Mouse (Mus musculus) MEL (cell line): Measurements from ENCODE around the gene Trim32. TPM values are rescaled to one million over a fixed set of nuclear protein-coding genes. Genes with fewer than 3 reads are reported as not detected.
A peak's percentile ranks its signal among the peaks of the same experiment; 100 is the strongest.

Experiments
- DNase-seq: peaks from one replicate; pipeline ENCODE4 v3.0.0; 2011; ENCODE audit warnings: low read depth, low spot score
- H3K27ac ChIP-seq: 2 replicates; pipeline ENCODE4 v1.5.1; 2012; ENCODE audit warnings: low read depth, mild to moderate bottlenecking, control low read depth, low read length, moderate library complexity; ENCODE audit not compliant: control insufficient read depth
- H3K27me3 ChIP-seq, 2 experiments: fragments of 150-350 bp in 1 of 2; sonication (generic) in 1 of 2; 2 replicates each; pipeline ENCODE4 v1.6.1; 2012; ENCODE audit warnings: low read length in 2 of 2, mild to moderate bottlenecking in 2 of 2, improper control_type of control experiment in 1 of 2, moderate library complexity in 1 of 2; ENCODE audit not compliant: insufficient read depth in 2 of 2, control insufficient read depth in 1 of 2
- H3K36me3 ChIP-seq, 2 experiments: 2 replicates each; pipeline ENCODE4 v1.6.1; 2012 to 2014; ENCODE audit warnings: low read length in 2 of 2, improper control_type of control experiment in 1 of 2, inconsistent platforms in 1 of 2, mild to moderate bottlenecking in 1 of 2; ENCODE audit not compliant: insufficient read depth in 2 of 2, control insufficient read depth in 1 of 2
- H3K4me1 ChIP-seq, 2 experiments: fragments of 150-350 bp in 1 of 2; sonication (generic) in 1 of 2; 2 replicates each; pipeline ENCODE4 v1.6.1; 2012; ENCODE audit warnings: low read length in 2 of 2, improper control_type of control experiment in 1 of 2, mild to moderate bottlenecking in 1 of 2; ENCODE audit not compliant: insufficient read depth in 2 of 2, control insufficient read depth in 1 of 2
- H3K4me3 ChIP-seq, 2 experiments: fragments of 150-350 bp in 1 of 2; sonication (generic) in 1 of 2; 2 replicates each; pipeline ENCODE4 v1.5.1; 2012; ENCODE audit warnings: low read depth in 2 of 2, low read length in 2 of 2, mild to moderate bottlenecking in 2 of 2, moderate library complexity in 2 of 2, control low read depth in 1 of 2, improper control_type of control experiment in 1 of 2; ENCODE audit not compliant: control insufficient read depth in 1 of 2, insufficient read depth in 1 of 2
- H3K79me2 ChIP-seq: 2 replicates; pipeline ENCODE4 v1.6.1; 2012; ENCODE audit warnings: mild to moderate bottlenecking, low read length, moderate library complexity; ENCODE audit not compliant: control insufficient read depth, poor library complexity, insufficient read depth
- H3K9ac ChIP-seq: 2 replicates; pipeline ENCODE4 v1.6.1; 2012; ENCODE audit warnings: low read depth, mild to moderate bottlenecking, control low read depth, low read length, moderate library complexity; ENCODE audit not compliant: control insufficient read depth, poor library complexity, severe bottlenecking
- H3K9me3 ChIP-seq: fragments of 150-350 bp; sonication (generic); replicated peaks from 2 replicates; pipeline ENCODE4 v1.6.1; 2012; ENCODE audit warnings: mild to moderate bottlenecking, low read length, improper control_type of control experiment, moderate library complexity; ENCODE audit not compliant: insufficient read depth
- EP300 ChIP-seq, 2 experiments: IDR thresholded peaks; 2 replicates each; pipeline ENCODE4 v1.6.1; 2011; ENCODE audit warnings: improper control_type of control experiment in 2 of 2, low read length in 2 of 2, low read depth in 1 of 2, mild to moderate bottlenecking in 1 of 2
- ETS1 ChIP-seq: IDR thresholded peaks from 2 replicates; pipeline ENCODE4 v1.6.1; 2012; ENCODE audit warnings: low read depth, mild to moderate bottlenecking, inconsistent platforms, low read length, improper control_type of control experiment, moderate library complexity
- GATA1 ChIP-seq: IDR thresholded peaks from 2 replicates; pipeline ENCODE4 v1.6.1; 2011; ENCODE audit warnings: low read depth, low read length, improper control_type of control experiment
- JUND ChIP-seq: IDR thresholded peaks from 2 replicates; pipeline ENCODE4 v1.6.1; 2011; ENCODE audit warnings: low read depth, mild to moderate bottlenecking, improper control_type of control experiment, low read length
- POLR2AphosphoS2 ChIP-seq: IDR thresholded peaks from 2 replicates; pipeline ENCODE4 v1.6.1; 2011; ENCODE audit warnings: low read length, improper control_type of control experiment
- SIN3A ChIP-seq: IDR thresholded peaks from 2 replicates; pipeline ENCODE4 v1.6.1; 2012; ENCODE audit warnings: low read length, improper control_type of control experiment, inconsistent platforms
- TBP ChIP-seq: IDR thresholded peaks from 2 replicates; pipeline ENCODE4 v1.8.0; 2011; ENCODE audit warnings: low read depth, low read length, improper control_type of control experiment
- TCF12 ChIP-seq: IDR thresholded peaks from 2 replicates; pipeline ENCODE4 v1.6.1; 2014; ENCODE audit warnings: low read depth, mild to moderate bottlenecking, inconsistent platforms, low read length, improper control_type of control experiment, moderate library complexity
- polyA plus RNA-seq, 2 experiments: library from polyadenylated mRNA; stranded (reverse) in 1 of 2; unstranded in 1 of 2; fragments of >175 nt in 1 of 2; fragments of >200 nt in 1 of 2; gene quantifications; 2 replicates each; pipeline versions ENCODE4 v1.2.1 to v1.2.4; 2012; ENCODE audit warnings: low replicate concordance in 2 of 2, low read depth in 1 of 2; ENCODE audit not compliant: insufficient read length in 2 of 2, insufficient read depth in 1 of 2, missing spikeins in 1 of 2
- total RNA-seq: library from RNA; depleted of rRNA; stranded (reverse); fragments of 300-350 nt; gene quantifications from 2 replicates; pipeline ENCODE4 v1.2.3, GENCODE M21; 2012

The Trim32 gene
- total and polyA plus RNA-seq, 3 experiments, result 7.9 to 8.7 TPM; not detected in 1

GRCm38 (mm10) chr4:65605151-65605702 is 441 bp downstream of the Trim32 start:
- H3K4me1 ChIP-seq, result no peaks in the 10 kb centered on the region; a peak in 2 of 4 replicates
- peak overlapping the region; percentile 72 for H3K9ac ChIP-seq
- H3K36me3 ChIP-seq, result peaks cover 0 to 8% of the 10 kb centered on the region in 2 experiments; a peak in 2 of 4 replicates
- TF ChIP-seq JUND, result no peak
- peak; percentile 32 for TF ChIP-seq SIN3A
- no peaks in the 10 kb centered on the region for H3K9me3 ChIP-seq
- H3K4me3 ChIP-seq, result peak overlapping the region; percentile 64 to 79
- no peak overlapping the region for H3K27ac ChIP-seq
- H3K79me2 ChIP-seq, result no peaks in the 10 kb centered on the region; the same call in 1 of the 2 replicates
- peak; percentile 14 for DNase-seq
- no peaks in the 10 kb centered on the region for H3K27me3 ChIP-seq

- H3K9me3 ChIP-seq, result no peaks in the 10 kb centered on the region
- peaks cover 0 to 8% of the 10 kb centered on the region in 2 experiments; a peak in 2 of 4 replicates for H3K36me3 ChIP-seq
- peak; percentile 77 for DNase-seq
- 0 out of 2 replicates have a peak overlapping the region, but pooled peaks have one; percentile 18 for H3K9ac ChIP-seq
- TF ChIP-seq EP300 (IDR thresholded peaks at IDR 0.05; ENCODE audit: low read depth in 1 of 2, low read length in 2 of 2) (peak in 1 of 2 experiments; percentile 39; a peak in 1 of 4 replicates), ETS1 (0 out of 2 replicates have a peak, but pooled peaks have one; percentile 22), TBP (peak; percentile 82), TCF12 (no peak), GATA1 (peak; percentile 56)
- TF ChIP-seq, all 39 proteins: peak for 4
- peak overlapping the region; percentile 34; the same call in 1 of the 2 replicates for H3K27ac ChIP-seq
- peaks cover 2% of the 10 kb centered on the region; the same call in 1 of the 2 replicates for H3K79me2 ChIP-seq
- H3K27me3 ChIP-seq, result no peaks in the 10 kb centered on the region
- no peaks in the 10 kb centered on the region; a peak in 2 of 4 replicates for H3K4me1 ChIP-seq
- H3K4me3 ChIP-seq, result peak overlapping the region in 1 of 2 experiments; percentile 23; a peak in 1 of 4 replicates
Observed at GRCm38 (mm10) chr4:65607184-65607631, 2.4 kb downstream of the Trim32 start.

GRCm38 (mm10) chr4:65608112-65608511 is 3.3 kb downstream of the Trim32 start:
- H3K27me3 ChIP-seq, result no peaks in the 10 kb centered on the region

More at GRCm38 (mm10) chr4:65608112-65608511, 3.3 kb downstream of the Trim32 start:
- Histone ChIP-seq H3K9me3 (no peaks in the 10 kb centered on the region), H3K36me3 (peaks cover 0 to 8% of the 10 kb centered on the region in 2 experiments; a peak in 2 of 4 replicates), H3K79me2 (peaks cover 2% of the 10 kb centered on the region; the same call in 1 of the 2 replicates), H3K4me1 (no peaks in the 10 kb centered on the region; a peak in 1 of 4 replicates), H3K4me3 (no peak overlapping the region), H3K9ac (no peak overlapping the region), H3K27ac (no peak overlapping the region)
- TF ChIP-seq EP300 (IDR thresholded peaks at IDR 0.05; ENCODE audit: low read depth in 1 of 2, low read length in 2 of 2) (no peak), TBP (no peak), POLR2AphosphoS2 (no peak)
- no peak for DNase-seq
